Mouse (Mus musculus) testis, adult 2 months (tissue): Measurements from ENCODE around the gene Pir. TPM values are rescaled to one million over a fixed set of nuclear protein-coding genes. Genes with fewer than 3 reads are reported as not detected.

Experiments used
- H3K27ac ChIP-seq: fragments of 200-500 bp; 2 replicates; pipeline ENCODE4 v1.5.1; 2012; ENCODE audit warnings: low read depth, low read length; ENCODE audit not compliant: control insufficient read depth, insufficient read depth
- H3K27me3 ChIP-seq: fragments of 200-500 bp; 2 replicates; pipeline ENCODE4 v1.6.1; 2012; ENCODE audit warnings: mild to moderate bottlenecking, low read length, moderate library complexity; ENCODE audit not compliant: control insufficient read depth, insufficient read depth
- H3K36me3 ChIP-seq: fragments of 200-500 bp; 2 replicates; pipeline ENCODE4 v1.6.1; 2012; ENCODE audit warnings: mild to moderate bottlenecking, low read length; ENCODE audit not compliant: control insufficient read depth, insufficient read depth
- H3K4me1 ChIP-seq: fragments of 200-500 bp; 2 replicates; pipeline ENCODE4 v1.6.1; 2012; ENCODE audit warnings: low read length; ENCODE audit not compliant: control insufficient read depth, insufficient read depth
- H3K4me3 ChIP-seq: fragments of 200-500 bp; 2 replicates; pipeline ENCODE4 v1.5.1; 2012; ENCODE audit warnings: low read depth, mild to moderate bottlenecking, low read length, moderate library complexity, mixed read lengths; ENCODE audit not compliant: control insufficient read depth
- CTCF ChIP-seq: fragments of 200-500 bp; IDR thresholded peaks from 2 replicates; pipeline ENCODE4 v1.5.1; 2012; ENCODE audit warnings: low read depth, mild to moderate bottlenecking, inconsistent platforms, low read length, moderate library complexity; ENCODE audit not compliant: control insufficient read depth, insufficient read depth, insufficient replicate concordance
- POLR2A ChIP-seq: fragments of 200-500 bp; IDR thresholded peaks from 2 replicates; pipeline ENCODE4 v1.6.1; 2012; ENCODE audit warnings: low read depth, mild to moderate bottlenecking, inconsistent platforms, low read length, moderate library complexity; ENCODE audit not compliant: control insufficient read depth
- polyA plus RNA-seq: library from polyadenylated mRNA; depleted of rRNA; stranded (reverse); fragments of >200 nt; gene quantifications from 2 replicates; pipeline ENCODE4 v1.2.3, GENCODE M21; 2012

Gene Pir
- polyA plus RNA-seq, 1 experiment = 0.52 TPM

DNA sequence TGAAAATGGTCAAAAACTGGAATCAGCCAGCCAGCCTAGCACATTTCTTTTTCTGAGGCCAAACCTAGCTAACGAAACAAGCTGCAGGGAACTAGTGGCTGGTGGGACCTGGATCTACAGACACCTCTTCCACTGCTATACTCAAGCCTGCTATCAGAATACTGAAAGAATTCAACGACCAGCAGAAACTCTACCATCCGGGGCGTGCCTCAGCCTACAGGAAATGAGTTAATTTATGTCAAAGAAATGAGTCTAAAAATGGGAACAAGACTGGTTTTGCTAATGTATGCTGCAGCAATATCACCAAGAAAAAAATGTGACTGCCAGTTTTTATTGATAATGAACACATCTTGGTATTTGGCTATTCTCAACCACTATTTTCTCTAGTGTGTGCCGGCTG lies 10.5 kb upstream of the Pir start:
- Histone ChIP-seq H3K4me3 (no peak overlapping the region), H3K4me1 (no peaks in the 10 kb centered on the region), H3K27ac (no peak overlapping the region), H3K27me3 (no peaks in the 10 kb centered on the region), H3K36me3 (no peaks in the 10 kb centered on the region)
- TF ChIP-seq CTCF = no peak
- no peak for TF ChIP-seq POLR2A

DNA sequence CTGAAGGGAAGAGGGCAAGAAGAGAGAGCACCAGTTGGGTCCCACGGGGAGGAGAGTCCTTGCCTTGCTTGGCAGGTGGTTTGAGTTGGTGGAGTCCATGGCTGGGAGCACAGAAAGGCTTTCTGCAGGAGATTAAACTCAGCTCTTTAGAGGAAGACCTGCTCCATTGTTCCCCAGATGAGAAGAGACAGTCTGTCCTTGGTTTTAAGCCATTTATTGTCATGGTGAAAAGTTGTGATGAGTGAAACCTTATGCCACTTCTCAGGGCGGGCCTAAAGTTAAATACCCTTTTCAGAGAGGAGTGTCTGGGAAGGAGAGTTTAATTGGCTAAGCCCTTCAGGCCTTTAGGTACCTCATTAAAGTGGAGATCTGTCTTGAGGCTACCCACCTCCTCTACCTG lies 6.9 kb upstream of the Pir start:
- TF ChIP-seq POLR2A (no peak), CTCF (no peak)

DNA sequence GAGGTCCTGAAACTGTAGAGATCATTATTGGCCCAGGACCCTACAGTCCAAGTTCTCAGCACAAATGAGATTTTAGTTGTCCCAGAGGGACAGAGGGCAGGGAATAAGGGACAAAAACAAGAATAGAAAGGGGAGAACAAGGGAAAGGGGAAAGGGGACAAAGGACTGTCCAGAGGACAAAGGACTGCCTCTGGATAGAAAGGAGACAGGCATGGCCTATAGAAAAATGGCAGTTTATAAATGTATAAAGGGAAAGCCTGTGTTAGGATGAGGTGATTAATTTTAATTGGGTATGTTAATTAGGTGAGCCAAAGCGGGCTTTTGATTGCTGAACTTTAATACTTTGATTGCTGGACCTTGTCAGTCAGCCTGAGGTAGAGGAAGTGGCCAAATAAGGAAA lies 4.3 kb upstream of the Pir start:
- Histone ChIP-seq H3K4me1 (peaks cover 4% of the 10 kb centered on the region; the same call in 1 of the 2 replicates), H3K36me3 (no peaks in the 10 kb centered on the region), H3K27me3 (no peaks in the 10 kb centered on the region), H3K4me3 (no peak overlapping the region), H3K27ac (no peak overlapping the region)
- no peak for TF ChIP-seq CTCF
- TF ChIP-seq POLR2A = no peak

More for the DNA sequence above, 6.9 kb upstream of the Pir start:
- no peak overlapping the region for H3K27ac ChIP-seq
- H3K4me1 ChIP-seq = no peaks in the 10 kb centered on the region
- no peak overlapping the region for H3K4me3 ChIP-seq
- no peaks in the 10 kb centered on the region for H3K36me3 ChIP-seq
- H3K27me3 ChIP-seq = no peaks in the 10 kb centered on the region

DNA sequence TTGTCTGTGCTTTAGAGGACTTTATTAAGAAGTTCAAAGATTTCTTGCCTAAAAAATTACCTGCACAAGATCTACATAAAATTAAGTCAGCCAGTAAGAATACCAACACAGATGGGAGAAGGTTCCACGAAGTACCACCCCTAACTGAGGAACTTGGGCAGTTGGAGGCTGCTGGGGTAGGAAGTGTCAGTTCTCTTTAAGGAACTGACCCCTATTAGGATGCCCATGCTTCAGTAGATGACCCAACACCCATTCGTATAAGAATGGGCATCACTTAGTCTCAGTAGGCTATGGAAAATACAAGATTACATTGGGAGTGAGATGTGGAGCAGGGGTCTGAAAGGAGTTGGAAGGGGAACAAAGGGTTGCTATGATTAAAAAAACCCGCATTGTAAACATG lies 1.4 kb downstream of the Pir start:
- Histone ChIP-seq H3K36me3 (no peaks in the 10 kb centered on the region), H3K27me3 (no peaks in the 10 kb centered on the region), H3K4me3 (no peak overlapping the region), H3K27ac (no peak overlapping the region), H3K4me1 (peaks cover 4% of the 10 kb centered on the region; the same call in 1 of the 2 replicates)
- TF ChIP-seq CTCF (no peak), POLR2A (no peak)

DNA sequence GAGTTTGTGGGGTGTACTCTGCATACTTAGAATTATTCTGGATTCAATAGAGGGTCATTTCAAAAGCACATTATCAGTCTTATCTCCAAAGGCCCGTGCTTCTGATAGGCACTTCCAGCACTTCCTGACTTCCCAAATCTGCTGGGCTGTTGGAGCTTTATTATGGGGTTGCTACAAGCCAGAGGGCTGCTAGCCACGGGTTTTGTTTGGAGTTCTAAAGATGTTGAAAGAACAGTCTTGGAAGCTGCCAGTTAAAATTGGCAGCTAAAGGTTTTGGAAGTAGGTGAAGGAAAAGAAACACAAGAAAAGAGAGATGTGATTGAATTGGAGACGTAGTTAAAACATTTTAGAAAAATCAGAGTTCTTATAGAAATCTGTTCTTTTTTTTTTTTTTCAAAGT lies 6.4 kb downstream of the Pir start:
- TF ChIP-seq CTCF = no peak
- no peak for TF ChIP-seq POLR2A
- Histone ChIP-seq H3K4me3 (no peak overlapping the region), H3K36me3 (no peaks in the 10 kb centered on the region), H3K27me3 (no peaks in the 10 kb centered on the region), H3K4me1 (no peaks in the 10 kb centered on the region), H3K27ac (no peak overlapping the region)

DNA sequence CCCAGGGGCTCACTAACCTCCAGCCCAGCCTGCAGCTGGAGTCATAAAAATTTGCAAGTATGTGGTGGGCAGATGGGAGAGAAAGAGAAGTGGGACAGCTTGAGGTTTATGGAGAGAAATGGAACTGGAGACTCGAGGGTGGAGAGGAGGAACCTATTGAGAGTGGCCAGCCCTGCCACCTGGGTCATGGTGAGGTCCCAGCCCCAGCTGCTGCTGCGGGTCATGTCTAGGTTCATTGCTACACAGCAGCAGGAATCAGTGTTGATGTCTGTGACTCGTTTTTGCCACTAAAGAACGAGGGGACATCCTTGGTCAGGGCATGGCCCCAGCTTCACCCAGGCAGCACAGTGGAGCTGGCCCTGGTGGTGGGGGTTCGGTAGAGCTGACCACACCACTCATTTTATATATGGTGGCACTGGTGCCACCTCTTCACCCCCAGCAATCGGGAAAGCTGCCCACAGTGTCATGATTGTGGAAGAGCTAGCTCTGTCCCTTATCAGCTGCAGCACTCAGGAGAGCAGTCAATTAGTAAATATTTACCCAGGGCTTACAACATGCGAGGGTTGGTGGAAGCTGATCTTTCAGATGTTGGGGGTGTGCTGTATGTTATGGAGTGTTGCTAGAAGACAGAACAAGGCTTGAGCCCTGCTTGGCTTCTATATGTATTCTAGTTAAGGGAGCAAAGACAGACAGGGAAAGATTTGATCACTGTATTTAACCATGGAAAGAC lies 11.9 kb downstream of the Pir start:
- no peaks in the 10 kb centered on the region for H3K4me1 ChIP-seq
- H3K27ac ChIP-seq = no peak overlapping the region
- no peak for TF ChIP-seq POLR2A
- TF ChIP-seq CTCF = no peak
- H3K36me3 ChIP-seq = no peaks in the 10 kb centered on the region
- H3K27me3 ChIP-seq = no peaks in the 10 kb centered on the region
- H3K4me3 ChIP-seq = no peak overlapping the region

DNA sequence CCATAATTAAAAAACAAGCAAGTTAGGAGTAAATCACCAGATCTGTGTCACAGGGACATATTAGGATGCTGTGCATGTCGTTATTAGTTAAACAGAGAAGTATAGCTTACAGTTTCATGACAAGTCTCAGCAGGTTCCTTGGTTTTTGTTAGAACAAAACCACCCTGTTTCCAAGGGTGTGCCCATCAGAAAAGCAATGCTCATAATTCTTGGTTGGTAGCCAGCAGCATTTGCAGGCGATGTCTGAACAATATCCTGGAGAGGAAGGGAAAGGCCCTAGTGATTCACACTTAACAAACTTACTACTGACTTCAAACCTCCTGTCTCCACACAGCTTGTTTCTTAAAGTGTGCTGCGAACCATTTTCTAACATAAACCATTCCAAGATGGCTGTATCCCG lies 14.6 kb downstream of the Pir start:
- no peaks in the 10 kb centered on the region for H3K27me3 ChIP-seq
- TF ChIP-seq POLR2A (no peak), CTCF (no peak)
- H3K36me3 ChIP-seq = no peaks in the 10 kb centered on the region
- H3K4me3 ChIP-seq = no peak overlapping the region
- no peak overlapping the region for H3K27ac ChIP-seq
- no peaks in the 10 kb centered on the region for H3K4me1 ChIP-seq
